Mouse (Mus musculus) ES-E14 (cell line): ENCODE measurements at regions not wholly inside any gene's neighbourhood (a gene's known extent, or its start where the extent isn't known, plus 50 kb on each side); places are given as distances from the start of the nearest gene placed in this dataset.

Experiments
- HCFC1 ChIP-seq: IDR thresholded peaks from 2 replicates; pipeline ENCODE4 v1.6.1; 2012; ENCODE audit warnings: low read length, inconsistent platforms, borderline replicate concordance; ENCODE audit not compliant: insufficient read depth
- ZC3H11A ChIP-seq: IDR thresholded peaks from 2 replicates; pipeline ENCODE4 v1.6.1; 2012; ENCODE audit warnings: low read depth, mild to moderate bottlenecking, inconsistent platforms, low read length, borderline replicate concordance

DNA sequence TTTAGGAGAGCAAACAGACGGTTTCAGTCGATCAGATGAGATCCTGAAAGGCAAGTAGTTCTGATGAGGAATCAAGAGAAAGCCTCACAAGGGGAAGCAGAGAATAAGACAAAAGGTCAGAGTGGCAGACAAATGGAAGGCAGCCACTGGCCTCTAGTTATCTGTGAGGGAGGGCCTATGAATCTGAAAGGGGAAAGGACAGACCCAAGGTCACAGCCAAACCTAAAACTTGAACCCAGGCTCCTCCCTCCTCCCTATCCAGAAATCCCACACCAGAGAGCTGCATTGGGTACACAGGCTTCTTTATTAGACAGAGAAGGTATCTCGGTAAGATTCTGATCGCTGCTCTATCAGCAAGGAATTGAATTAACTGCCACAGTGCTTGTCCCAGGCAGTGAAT is 476.0 kb downstream of the Prss52 start:
- TF ChIP-seq HCFC1 (no peak), ZC3H11A (no peak)
